Mouse (Mus musculus) stomach, postnatal 0 days (tissue): ENCODE data around the gene Tor1a. TPM values are rescaled to one million over a fixed set of nuclear protein-coding genes. Genes with fewer than 3 reads are reported as not detected.
A peak's percentile ranks its signal among the peaks of the same experiment; 100 is the strongest.

Source experiments
- ATAC-seq: fragments of 200-750 bp; cut with Nextera tagmentation; 2 replicates; pipeline ENCODE4 v1.8.0; 2017; ENCODE audit not compliant: low FRiP score, low TSS enrichment
- DNase-seq: peaks from one replicate; pipeline ENCODE4 v3.0.0-alpha.2; 2016; ENCODE audit warnings: low spot score
- H3K27ac ChIP-seq: fragments of 300-500 bp; sonication (generic); replicated peaks from 2 replicates; pipeline ENCODE4 v1.5.1; 2014; ENCODE audit warnings: mild to moderate bottlenecking, control low read depth
- H3K27me3 ChIP-seq: fragments of 300-500 bp; sonication (generic); 2 replicates; pipeline ENCODE4 v1.6.1; 2014; ENCODE audit warnings: low read length; ENCODE audit not compliant: control insufficient read depth, insufficient read depth
- H3K36me3 ChIP-seq: fragments of 300-500 bp; sonication (generic); 2 replicates; pipeline ENCODE4 v1.6.1; 2014; ENCODE audit warnings: low read length, mixed read lengths; ENCODE audit not compliant: control insufficient read depth, insufficient read depth
- H3K4me1 ChIP-seq: fragments of 300-500 bp; sonication (generic); replicated peaks from 2 replicates; pipeline ENCODE4 v1.6.1; 2014; ENCODE audit warnings: antibody characterized with exemption; ENCODE audit not compliant: control insufficient read depth, insufficient read depth
- H3K4me2 ChIP-seq: fragments of 300-500 bp; sonication (generic); replicated peaks from 2 replicates; pipeline ENCODE4 v1.6.1; 2014; ENCODE audit warnings: low read depth, mild to moderate bottlenecking, control low read depth, moderate library complexity
- H3K4me3 ChIP-seq: fragments of 300-500 bp; sonication (generic); 2 replicates; pipeline ENCODE4 v1.5.1; 2014; ENCODE audit warnings: low read depth, low read length, control low read depth
- H3K9ac ChIP-seq: fragments of 300-500 bp; sonication (generic); 2 replicates; pipeline ENCODE4 v1.6.1; 2014; ENCODE audit warnings: mild to moderate bottlenecking, low read length, control low read depth, mixed read lengths
- H3K9me3 ChIP-seq: fragments of 300-500 bp; sonication (generic); 2 replicates; pipeline ENCODE4 v1.6.1; 2016; ENCODE audit warnings: low read length; ENCODE audit not compliant: control insufficient read depth
- CTCF ChIP-seq: IDR thresholded peaks from 2 replicates; pipeline ENCODE4 v1.5.1; 2016; ENCODE audit warnings: antibody characterized with exemption, low read depth, mild to moderate bottlenecking, moderate library complexity
- EP300 ChIP-seq: optimal IDR thresholded peaks from 2 replicates; pipeline ENCODE3; 2016; ENCODE audit warnings: antibody characterized with exemption
- whole genome bisulfite sequencing: fragments of 180-500 bp; shearing (Covaris S2); extraction: QIAGEN DNeasy Blood & Tissue Kit; methylation state at CpG from one replicate; pipeline ENCODE4 v1.1.7; 2014; 5-methylcytosine and 5-hydroxymethylcytosine counted together
- polyA plus RNA-seq: library from polyadenylated mRNA; unstranded; fragments of >200 nt; fragmentation: Nextera tagmentation; extraction: Ambion mirVana; gene quantifications from 2 replicates; pipeline ENCODE4 v1.2.1, GENCODE M21; 2015

Tor1a gene
- polyA plus RNA-seq, 1 experiment from 2014 or later: 51.2 TPM

- H3K9ac ChIP-seq: no peak overlapping the region
- no peaks in the 10 kb centered on the region for H3K9me3 ChIP-seq
- no peak for TF ChIP-seq EP300
- TF ChIP-seq CTCF: no peak
- WGBS: 63% methylated on average over 3 of the region's 3 CpGs
- no peak overlapping the region for H3K27ac ChIP-seq
- DNase-seq (no peak), ATAC-seq (no peak)
- H3K4me2 ChIP-seq: no peak overlapping the region
- H3K4me1 ChIP-seq: 0 out of 2 replicates have a peak, but pooled peaks cover 4% of the 10 kb centered on the region
- H3K4me3 ChIP-seq: no peak overlapping the region
- H3K27me3 ChIP-seq: no peaks in the 10 kb centered on the region
- no peaks in the 10 kb centered on the region for H3K36me3 ChIP-seq
These were observed 52.9 kb downstream of the Tor1a start for GRCm38 (mm10) chr2:30914836-30915235.

GRCm38 (mm10) chr2:30913022-30913421, 54.7 kb downstream of the Tor1a start:
- H3K27ac ChIP-seq: peak overlapping the region; percentile 56
- no peak overlapping the region for H3K4me2 ChIP-seq
- DNase-seq (no peak), ATAC-seq (peak; percentile 81)
- H3K9ac ChIP-seq: no peak overlapping the region
- no peaks in the 10 kb centered on the region for H3K36me3 ChIP-seq
- no peaks in the 10 kb centered on the region for H3K27me3 ChIP-seq
- 0 out of 2 replicates have a peak, but pooled peaks cover 4% of the 10 kb centered on the region for H3K4me1 ChIP-seq
- WGBS: 80% methylated on average over 8 of the region's 8 CpGs
- no peaks in the 10 kb centered on the region for H3K9me3 ChIP-seq
- no peak for TF ChIP-seq EP300
- H3K4me3 ChIP-seq: no peak overlapping the region

- Histone ChIP-seq H3K27me3 (no peaks in the 10 kb centered on the region), H3K36me3 (no peaks in the 10 kb centered on the region), H3K9me3 (no peaks in the 10 kb centered on the region), H3K4me2 (no peak overlapping the region), H3K9ac (no peak overlapping the region), H3K4me1 (0 out of 2 replicates have a peak, but pooled peaks cover 4% of the 10 kb centered on the region), H3K27ac (peak overlapping the region; percentile 56; the same call in 1 of the 2 replicates), H3K4me3 (no peak overlapping the region)
- TF ChIP-seq CTCF (no peak), EP300 (no peak)
- no peak for DNase-seq
- 31% methylated on average over 4 of the region's 4 CpGs for WGBS
- ATAC-seq: peak; percentile 35; the same call in 1 of the 2 replicates
These were observed 55.4 kb downstream of the Tor1a start for GRCm38 (mm10) chr2:30912291-30912773.

Other genes starting within 250 kb of the Tor1a start
- 2.0 and 2.5 TPM in 2 replicates for gene 1700001O22Rik, start 164.3 kb downstream of the Tor1a start, polyA plus RNA-seq
- gene Ntmt1, start 160.1 kb downstream of the Tor1a start, polyA plus RNA-seq: 52.4 and 53.3 TPM in 2 replicates
- 17.2 and 19.6 TPM in 2 replicates for gene Asb6, start 137.6 kb downstream of the Tor1a start, polyA plus RNA-seq
- gene Prrx2, start 133.0 kb downstream of the Tor1a start, polyA plus RNA-seq: 1.8 and 2.0 TPM in 2 replicates
- 28.3 and 29.2 TPM in 2 replicates for gene Ptges, start 38.1 kb downstream of the Tor1a start, polyA plus RNA-seq
- gene Tor1b, start 15.0 kb downstream of the Tor1a start, polyA plus RNA-seq: 20.1 and 21.8 TPM in 2 replicates
- gene BC005624, start 14.3 kb upstream of the Tor1a start, polyA plus RNA-seq: 29.5 TPM in 2 replicates
- 8.9 and 9.0 TPM in 2 replicates for gene Usp20, start 14.3 kb upstream of the Tor1a start, polyA plus RNA-seq
- gene Fnbp1, start 174.1 kb upstream of the Tor1a start, polyA plus RNA-seq: 15.7 and 16.3 TPM in 2 replicates
- 23.7 and 25.4 TPM in 2 replicates for gene Gpr107, start 184.4 kb upstream of the Tor1a start, polyA plus RNA-seq